In the genomic region with DNA sequence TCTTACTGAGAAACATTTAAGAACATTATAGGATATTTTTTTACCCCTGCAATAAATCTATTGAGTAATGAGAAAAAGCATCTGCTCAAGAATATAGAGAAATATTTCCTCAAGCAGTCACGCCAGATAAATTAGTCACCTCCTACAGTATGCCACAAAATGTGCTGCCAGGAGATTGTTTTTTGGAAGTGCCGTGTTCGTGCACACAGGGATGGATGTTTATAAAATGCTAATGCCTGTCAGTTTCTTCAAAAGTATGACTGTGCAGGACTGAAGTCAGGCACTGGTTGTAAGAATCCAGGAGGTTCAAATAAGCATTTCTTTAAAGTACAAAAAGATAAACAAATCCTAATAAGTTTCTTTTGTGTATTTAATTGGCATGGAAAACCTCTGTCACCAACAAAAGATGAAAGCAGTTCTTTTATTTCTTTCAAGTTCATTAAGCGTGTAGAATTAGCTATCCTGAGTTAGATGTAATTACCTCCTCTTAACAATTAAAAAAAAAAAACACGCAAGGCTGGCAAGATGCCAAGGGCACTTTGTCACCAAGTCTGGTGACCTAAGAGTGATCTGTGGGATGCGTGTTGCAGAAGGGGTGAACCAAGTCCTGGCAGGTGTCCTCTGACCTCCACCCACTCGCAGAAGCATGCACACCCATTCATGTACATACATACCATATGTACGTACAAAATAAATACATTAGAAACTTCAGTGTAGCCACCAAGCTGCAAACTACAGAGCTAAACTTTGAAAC, we compare ENCODE assay signal across 21 mouse cellular contexts.
A peak's percentile ranks its signal among the peaks of the same experiment; 100 is the strongest.
DNase-seq lines count a peak whose midpoint lies in the region; ATAC-seq and TF ChIP-seq lines count a peak whose summit lies in the region.
"Had no signal": no experiment of that assay in that cellular context is flagged by ENCODE, and none has a peak within 500 bp of the region (broad histone marks: within the 10 kb centered on the region; RNA-seq: fewer than 3 reads in every experiment).

No protein-coding gene starts in this region.

- no peak for ATAC-seq in kidney, postnatal 0 days (replicated peaks; ENCODE audit: low FRiP score, low read depth)
- ATAC-seq in kidney, embryonic 15.5 days (replicated peaks; ENCODE audit: low FRiP score): no peak
- no peak for ATAC-seq in intestine, embryonic 15.5 days
- ATAC-seq: inflammation-experienced regulatory T-cells, adult 6 months had no signal

- H3K36me3 ChIP-seq in kidney, postnatal 0 days (ENCODE audit: insufficient read depth, low read length): no peaks in the 10 kb centered on the region
- no peaks in the 10 kb centered on the region for H3K36me3 ChIP-seq in kidney, embryonic 15.5 days
- no peaks in the 10 kb centered on the region for H3K36me3 ChIP-seq in intestine, embryonic 15.5 days
- H3K36me3 ChIP-seq: embryonic facial prominence, embryonic 15.5 days; hindbrain, embryonic 12.5 days; limb, embryonic 13.5 days; liver, embryonic 13.5 days; midbrain, embryonic 10.5 days had no signal

- no peak for TF ChIP-seq CTCF in kidney, postnatal 0 days (IDR thresholded peaks at IDR 0.05; ENCODE audit: low read depth)

- no peaks in the 10 kb centered on the region for H3K9me3 ChIP-seq in kidney, postnatal 0 days (replicated peaks; ENCODE audit: low read length)
- H3K9me3 ChIP-seq in kidney, embryonic 15.5 days (replicated peaks): no peaks in the 10 kb centered on the region
- H3K9me3 ChIP-seq in intestine, embryonic 15.5 days: no peaks in the 10 kb centered on the region
- H3K9me3 ChIP-seq: embryonic facial prominence, embryonic 15.5 days; hindbrain, embryonic 12.5 days; limb, embryonic 13.5 days; liver, embryonic 13.5 days; midbrain, embryonic 10.5 days had no signal

- H3K27ac ChIP-seq in kidney, postnatal 0 days: no peak overlapping the region
- no peak overlapping the region for H3K27ac ChIP-seq in kidney, embryonic 15.5 days
- H3K27ac ChIP-seq in intestine, embryonic 15.5 days: no peak overlapping the region
- H3K27ac ChIP-seq: embryonic facial prominence, embryonic 15.5 days; gastrocnemius, adult 2 months; hindbrain, embryonic 12.5 days; limb, embryonic 13.5 days; liver, embryonic 13.5 days; macrophage; midbrain, embryonic 10.5 days had no signal

- peak; percentile 34 for DNase-seq in cerebellum, adult 11-12 months
- no peak for DNase-seq in cerebellum, postnatal 36 days
- peak; percentile 8 for DNase-seq in kidney, postnatal 0 days (ENCODE audit: low spot score)
- DNase-seq in right cerebral cortex, adult 18-20 months: peak; percentile 53
- no peak for DNase-seq in right cerebral cortex, adult 2 months (ENCODE audit: low spot score in 2 of 2)
- DNase-seq in thymus, postnatal 14 days: no peak
- DNase-seq: gastrocnemius, adult 2 months; heart, postnatal 14 days; liver, embryonic 13.5 days; lung, embryonic 14.5 days; thymus, postnatal 4 days had no signal

- H3K27me3 ChIP-seq in kidney, postnatal 0 days (ENCODE audit: insufficient read depth, low read length): no peaks in the 10 kb centered on the region
- H3K27me3 ChIP-seq in kidney, embryonic 15.5 days: no peaks in the 10 kb centered on the region
- no peaks in the 10 kb centered on the region for H3K27me3 ChIP-seq in intestine, embryonic 15.5 days (replicated peaks)
- H3K27me3 ChIP-seq: CH12.LX; embryonic facial prominence, embryonic 15.5 days; hindbrain, embryonic 12.5 days; limb, embryonic 13.5 days; liver, embryonic 13.5 days had no signal

- WGBS in kidney, postnatal 0 days: 33% methylated on average over 8 of the region's 8 CpGs
- WGBS in kidney, embryonic 15.5 days: 39% methylated on average over 8 of the region's 8 CpGs
- 59% methylated on average over 8 of the region's 8 CpGs for WGBS in intestine, embryonic 15.5 days

- H3K4me1 ChIP-seq in kidney, postnatal 0 days (replicated peaks; ENCODE audit: insufficient read depth, low read length): no peaks in the 10 kb centered on the region
- no peaks in the 10 kb centered on the region for H3K4me1 ChIP-seq in kidney, embryonic 15.5 days
- H3K4me1 ChIP-seq in intestine, embryonic 15.5 days (replicated peaks): no peaks in the 10 kb centered on the region
- H3K4me1 ChIP-seq: embryonic facial prominence, embryonic 15.5 days; hindbrain, embryonic 12.5 days; limb, embryonic 13.5 days; liver, embryonic 13.5 days had no signal

- H3K4me2 ChIP-seq in kidney, postnatal 0 days (ENCODE audit: low read length): no peak overlapping the region
- H3K4me2 ChIP-seq in kidney, embryonic 15.5 days: no peak overlapping the region
- H3K4me2 ChIP-seq in intestine, embryonic 15.5 days (replicated peaks): no peak overlapping the region
- H3K4me2 ChIP-seq: embryonic facial prominence, embryonic 15.5 days; heart, embryonic 11.5 days; hindbrain, embryonic 12.5 days; limb, embryonic 13.5 days; liver, embryonic 13.5 days; lung, embryonic 14.5 days had no signal

- no peak overlapping the region for H3K9ac ChIP-seq in kidney, postnatal 0 days (ENCODE audit: low read depth, low read length)
- no peak overlapping the region for H3K9ac ChIP-seq in kidney, embryonic 15.5 days
- H3K9ac ChIP-seq in intestine, embryonic 15.5 days: no peak overlapping the region
- H3K9ac ChIP-seq: embryonic facial prominence, embryonic 15.5 days; hindbrain, embryonic 12.5 days; limb, embryonic 13.5 days; liver, embryonic 13.5 days; lung, embryonic 14.5 days had no signal

- no peak overlapping the region for H3K4me3 ChIP-seq in kidney, postnatal 0 days (replicated peaks; ENCODE audit: low read depth, low read length)
- H3K4me3 ChIP-seq in kidney, embryonic 15.5 days (replicated peaks): no peak overlapping the region
- H3K4me3 ChIP-seq in intestine, embryonic 15.5 days (replicated peaks): no peak overlapping the region
- H3K4me3 ChIP-seq: embryonic facial prominence, embryonic 15.5 days; gastrocnemius, adult 2 months; hindbrain, embryonic 12.5 days; limb, embryonic 13.5 days; liver, embryonic 13.5 days; midbrain, embryonic 10.5 days had no signal

Comparison
In these comparisons a context has a peak if more than half of its experiments do, and no peak if none do; other contexts are left out.
1. DNase-seq: peak in cerebellum, adult 11-12 months (single experiment), kidney, postnatal 0 days (single experiment) and right cerebral cortex, adult 18-20 months (single experiment); none in cerebellum, postnatal 36 days (0 of 2), right cerebral cortex, adult 2 months (0 of 2) and thymus, postnatal 14 days (single experiment).